Mouse (Mus musculus): ENCODE measurements around the gene Hoxd1. TPM values are rescaled to one million over a fixed set of nuclear protein-coding genes. Genes with fewer than 3 reads are reported as not detected.

The Hoxd1 gene
- total RNA-seq (2021), result under 1 TPM in 1 of 2 experiments, not detected in 1; 0.25 TPM

- no peak for DNase-seq
Observed at GRCm38 (mm10) chr2:74762522-74763244, at the start of gene Hoxd1. Gene Hoxd1, plus strand, starts transcription at chr2:74762980.

- no peak for DNase-seq
Observed at GRCm38 (mm10) chr2:74713239-74714150, 49.3 kb upstream of the Hoxd1 start.

- DNase-seq, result no peak
Observed at GRCm38 (mm10) chr2:74714156-74714789, 48.5 kb upstream of the Hoxd1 start.

GRCm38 (mm10) chr2:74714881-74715280, 47.9 kb upstream of the Hoxd1 start:
- no peak for DNase-seq

- DNase-seq, result peak; percentile 63 to 66
Observed at GRCm38 (mm10) chr2:74715504-74716241, 47.1 kb upstream of the Hoxd1 start.

- no peak for DNase-seq
Observed at GRCm38 (mm10) chr2:74720384-74720783, 42.4 kb upstream of the Hoxd1 start.

- DNase-seq, result no peak
Observed at GRCm38 (mm10) chr2:74720955-74721491, 41.8 kb upstream of the Hoxd1 start.

GRCm38 (mm10) chr2:74721882-74722281, 40.9 kb upstream of the Hoxd1 start:
- no peak for DNase-seq

GRCm38 (mm10) chr2:74722949-74723348, 39.8 kb upstream of the Hoxd1 start:
- DNase-seq, result no peak

GRCm38 (mm10) chr2:74724244-74725015, 38.4 kb upstream of the Hoxd1 start:
- DNase-seq, result no peak

- DNase-seq, result no peak
Observed at GRCm38 (mm10) chr2:74725171-74725570, 37.6 kb upstream of the Hoxd1 start.

- DNase-seq, result no peak
Observed at GRCm38 (mm10) chr2:74726551-74726950, 36.2 kb upstream of the Hoxd1 start, which contains the start of gene Gm28230. Gene Gm28230, plus strand, starts transcription at chr2:74726728.

- no peak for DNase-seq
Observed at GRCm38 (mm10) chr2:74726973-74727639, 35.7 kb upstream of the Hoxd1 start.

GRCm38 (mm10) chr2:74727640-74728302, 35.0 kb upstream of the Hoxd1 start:
- DNase-seq, result no peak

GRCm38 (mm10) chr2:74728303-74728680, 34.5 kb upstream of the Hoxd1 start:
- DNase-seq, result no peak

- no peak for DNase-seq
Observed at GRCm38 (mm10) chr2:74730331-74730730, 32.4 kb upstream of the Hoxd1 start.

GRCm38 (mm10) chr2:74731055-74731454, 31.7 kb upstream of the Hoxd1 start:
- no peak for DNase-seq

GRCm38 (mm10) chr2:74731799-74732512, 30.8 kb upstream of the Hoxd1 start:
- DNase-seq, result no peak
